Mouse (Mus musculus) embryonic facial prominence, embryonic 13.5 days (tissue): Measurements from ENCODE around the gene Car7. TPM values are rescaled to one million over a fixed set of nuclear protein-coding genes. Genes with fewer than 3 reads are reported as not detected.
A peak's percentile ranks its signal among the peaks of the same experiment; 100 is the strongest.

ENCODE experiments used
- ATAC-seq: fragments of 200-750 bp; cut with Nextera tagmentation; 2 replicates; pipeline ENCODE4 v1.8.0; 2017; ENCODE audit warnings: low read depth; ENCODE audit not compliant: insufficient number of reproducible peaks, insufficient read depth, low FRiP score, low TSS enrichment
- H3K27ac ChIP-seq: fragments of 300-500 bp; sonication (generic); 2 replicates; pipeline ENCODE4 v1.5.1; 2015; ENCODE audit warnings: moderate library complexity, mild to moderate bottlenecking, inconsistent platforms
- H3K27me3 ChIP-seq: fragments of 300-500 bp; sonication (generic); 2 replicates; pipeline ENCODE4 v1.6.1; 2015; ENCODE audit warnings: mild to moderate bottlenecking, inconsistent platforms
- H3K36me3 ChIP-seq: fragments of 300-500 bp; sonication (generic); 2 replicates; pipeline ENCODE4 v1.6.1; 2015; ENCODE audit warnings: mild to moderate bottlenecking, inconsistent platforms
- H3K4me1 ChIP-seq: fragments of 300-500 bp; sonication (generic); 2 replicates; pipeline ENCODE4 v1.6.1; 2015; ENCODE audit warnings: inconsistent platforms
- H3K4me2 ChIP-seq: fragments of 300-500 bp; sonication (generic); 2 replicates; pipeline ENCODE4 v1.6.1; 2015; ENCODE audit warnings: moderate library complexity, mild to moderate bottlenecking, inconsistent platforms
- H3K4me3 ChIP-seq: fragments of 300-500 bp; sonication (generic); 2 replicates; pipeline ENCODE4 v1.5.1; 2015; ENCODE audit warnings: mild to moderate bottlenecking, inconsistent platforms
- H3K9ac ChIP-seq: fragments of 300-500 bp; sonication (generic); 2 replicates; pipeline ENCODE4 v1.6.1; 2015; ENCODE audit warnings: mild to moderate bottlenecking, inconsistent platforms
- H3K9me3 ChIP-seq: fragments of 300-500 bp; sonication (generic); 2 replicates; pipeline ENCODE4 v1.6.1; 2016; ENCODE audit warnings: inconsistent platforms
- WGBS: fragments of 180-500 bp; shearing (Covaris S2); methylation state at CpG from one replicate; pipeline ENCODE4 v1.1.7; 2015; ENCODE audit warnings: mixed read lengths; 5-methylcytosine and 5-hydroxymethylcytosine counted together
- polyA plus RNA-seq: library from polyadenylated mRNA; unstranded; fragments of >200 nt; fragmentation: Nextera tagmentation; extraction: Ambion mirVana; gene quantifications from 2 replicates; pipeline ENCODE4 v1.2.1, GENCODE M21; 2015

Car7 gene
- polyA plus RNA-seq, 1 experiment from 2014 or later, result 1.8 TPM

DNA sequence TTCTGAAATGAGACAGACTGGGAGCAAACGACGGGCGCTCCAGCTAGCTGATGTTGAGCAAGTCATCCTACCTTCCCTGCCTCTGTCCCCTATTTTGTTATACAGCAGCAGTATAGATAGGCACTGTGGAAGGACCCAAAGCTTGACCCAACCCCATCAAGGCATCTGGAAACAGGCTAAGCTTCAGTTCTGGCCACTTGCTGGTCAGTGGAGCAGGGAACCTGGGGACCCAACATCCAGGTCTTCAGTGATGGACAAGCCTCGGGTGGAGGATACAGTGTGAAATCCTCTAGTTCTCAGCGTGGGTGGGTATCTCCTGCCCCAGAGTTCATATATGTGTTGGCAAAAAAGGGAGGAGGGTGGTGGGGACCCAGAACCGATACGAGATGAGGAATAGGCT is 5.7 kb downstream of the Car7 start:
- H3K4me1 ChIP-seq, result peaks cover 36% of the 10 kb centered on the region
- peaks cover 56% of the 10 kb centered on the region for H3K27me3 ChIP-seq
- WGBS, result 38% methylated on average over 7 of the region's 7 CpGs
- H3K27ac ChIP-seq, result no peak overlapping the region
- no peak overlapping the region for H3K9ac ChIP-seq
- peak overlapping the region; percentile 91 for H3K4me2 ChIP-seq
- no peak for ATAC-seq
- H3K9me3 ChIP-seq, result no peaks in the 10 kb centered on the region
- peak overlapping the region; percentile 50 for H3K4me3 ChIP-seq
- H3K36me3 ChIP-seq, result no peaks in the 10 kb centered on the region

DNA sequence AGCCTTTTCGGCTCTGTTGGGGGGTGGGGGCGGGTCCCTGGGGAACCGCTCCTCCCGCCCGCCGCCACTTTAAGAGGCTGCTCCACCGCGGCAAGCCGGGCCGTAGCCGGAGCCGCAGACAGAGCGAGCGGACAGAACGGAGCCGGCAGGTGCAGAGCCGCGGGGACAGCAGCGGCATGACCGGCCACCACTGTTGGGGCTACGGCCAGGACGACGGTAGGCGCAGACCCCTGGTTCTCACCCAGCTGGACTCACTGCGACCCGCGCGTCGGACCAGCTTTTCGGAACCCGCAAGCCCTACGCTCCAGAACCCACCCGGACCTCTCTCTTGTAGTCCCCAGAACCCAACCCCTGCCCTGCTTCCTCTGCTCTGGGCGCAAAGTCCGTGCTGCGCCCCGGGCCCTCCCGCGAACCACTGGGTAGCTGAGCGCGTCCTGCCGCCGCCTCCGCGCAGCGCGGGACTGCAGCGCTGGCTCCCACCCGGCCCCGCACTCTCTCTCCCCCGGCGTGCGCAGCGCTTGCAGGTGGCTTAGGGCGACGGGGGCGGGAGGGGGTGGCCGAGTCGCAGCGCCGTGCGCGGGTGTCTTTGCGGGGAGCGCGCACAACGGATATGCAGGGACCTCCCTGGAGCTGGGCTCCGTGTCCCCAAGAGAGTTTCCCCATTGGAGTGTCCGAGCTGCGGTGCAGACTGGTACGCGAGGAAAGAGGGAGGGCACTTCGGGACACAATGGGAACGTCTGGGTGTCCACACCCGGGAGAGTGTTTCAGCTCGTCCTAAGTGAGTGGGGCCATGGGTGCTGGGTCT is 6.4 kb downstream of the Car7 start:
- ATAC-seq, result no peak
- H3K4me2 ChIP-seq, result peak overlapping the region; percentile 91
- H3K9ac ChIP-seq, result peak overlapping the region; percentile 61
- under 1% methylated on average over 75 of the region's 76 CpGs for WGBS
- H3K4me1 ChIP-seq, result peaks cover 33% of the 10 kb centered on the region
- H3K9me3 ChIP-seq, result no peaks in the 10 kb centered on the region
- H3K36me3 ChIP-seq, result no peaks in the 10 kb centered on the region
- peaks cover 56% of the 10 kb centered on the region for H3K27me3 ChIP-seq
- H3K27ac ChIP-seq, result no peak overlapping the region
- H3K4me3 ChIP-seq, result peak overlapping the region; percentile 50

DNA sequence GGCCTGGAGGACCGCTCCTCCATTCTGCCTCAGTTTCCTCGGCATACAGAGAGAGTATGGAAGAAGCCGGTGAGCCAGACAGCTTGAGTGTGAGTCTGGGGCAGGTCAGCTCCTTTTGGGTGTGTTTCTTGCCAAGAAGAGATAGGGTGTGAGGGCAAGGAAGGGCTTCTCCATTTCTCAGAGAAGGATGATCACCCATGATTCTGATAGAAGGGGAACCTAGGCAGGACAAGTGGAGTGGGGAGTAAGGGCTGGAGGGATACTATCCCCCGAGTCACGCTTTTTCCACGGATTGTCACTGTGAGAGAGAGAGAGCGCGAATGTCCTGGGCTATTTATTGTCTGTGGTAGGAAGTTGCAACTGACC is 7.0 kb downstream of the Car7 start:
- H3K36me3 ChIP-seq, result no peaks in the 10 kb centered on the region
- no peaks in the 10 kb centered on the region for H3K9me3 ChIP-seq
- H3K4me1 ChIP-seq, result peaks cover 33% of the 10 kb centered on the region
- no peak for ATAC-seq
- H3K27ac ChIP-seq, result no peak overlapping the region
- H3K4me2 ChIP-seq, result peak overlapping the region; percentile 91
- peak overlapping the region; percentile 61 for H3K9ac ChIP-seq
- H3K27me3 ChIP-seq, result peaks cover 56% of the 10 kb centered on the region
- WGBS, result 16% methylated on average over 8 of the region's 8 CpGs
- H3K4me3 ChIP-seq, result peak overlapping the region; percentile 50

DNA sequence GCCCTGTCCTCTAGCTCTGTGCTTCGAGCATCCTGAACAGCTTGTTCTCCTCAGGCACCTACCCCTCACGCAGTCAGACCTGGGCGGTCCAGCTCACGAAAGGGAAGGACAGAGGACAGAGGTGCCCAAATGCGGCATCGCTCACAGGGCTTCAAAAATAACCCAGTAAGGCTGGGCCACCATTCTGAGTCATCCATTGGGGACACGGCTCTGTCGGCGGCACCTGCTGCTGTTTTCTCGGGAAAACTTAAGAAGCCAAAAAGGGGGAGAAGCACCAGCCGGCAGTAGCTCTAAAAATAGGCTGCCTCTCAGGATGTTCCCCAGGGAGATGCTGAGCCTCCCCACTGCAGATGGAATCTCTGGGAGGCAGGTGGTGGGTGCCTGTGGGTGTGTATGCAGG is 7.7 kb downstream of the Car7 start:
- 13% methylated on average over 11 of the region's 11 CpGs for WGBS
- no peak overlapping the region for H3K4me3 ChIP-seq

DNA sequence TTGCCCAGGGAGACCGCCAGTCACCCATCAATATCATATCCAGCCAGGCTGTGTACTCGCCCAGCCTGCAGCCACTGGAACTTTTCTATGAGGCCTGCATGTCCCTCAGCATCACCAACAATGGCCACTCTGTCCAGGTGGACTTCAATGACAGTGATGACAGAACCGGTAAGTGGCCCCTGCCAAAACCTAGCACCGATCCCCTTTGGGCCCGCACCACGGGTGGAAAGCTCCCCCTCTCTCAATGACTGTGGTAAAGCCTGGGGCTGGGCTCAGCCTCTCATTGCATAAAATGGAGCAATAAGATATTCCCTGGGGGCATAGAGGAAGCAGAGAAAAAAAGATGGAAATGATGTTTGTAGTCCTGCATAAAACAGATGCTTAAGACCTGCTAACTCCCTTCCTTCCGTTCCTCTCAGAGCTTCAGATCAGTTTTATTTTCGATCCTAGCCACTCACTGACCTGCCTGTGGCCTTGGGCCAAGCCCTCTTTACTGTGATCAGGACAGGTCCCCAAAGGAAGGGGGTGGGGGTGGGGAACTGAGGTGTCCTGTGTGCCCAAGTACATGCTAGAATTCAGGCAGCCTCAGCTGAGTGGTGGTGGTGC is 9.1 kb downstream of the Car7 start:
- no peak overlapping the region for H3K9ac ChIP-seq
- H3K4me3 ChIP-seq, result no peak overlapping the region
- WGBS, result 77% methylated on average over 8 of the region's 8 CpGs
- ATAC-seq, result no peak
- peaks cover 21% of the 10 kb centered on the region for H3K4me1 ChIP-seq
- H3K4me2 ChIP-seq, result no peak overlapping the region
- peaks cover 56% of the 10 kb centered on the region for H3K27me3 ChIP-seq
- H3K9me3 ChIP-seq, result no peaks in the 10 kb centered on the region
- no peaks in the 10 kb centered on the region for H3K36me3 ChIP-seq
- H3K27ac ChIP-seq, result no peak overlapping the region

More for the DNA sequence above, 7.7 kb downstream of the Car7 start:
- peaks cover 33% of the 10 kb centered on the region for H3K4me1 ChIP-seq
- no peaks in the 10 kb centered on the region for H3K9me3 ChIP-seq
- H3K27ac ChIP-seq, result no peak overlapping the region
- no peak overlapping the region for H3K9ac ChIP-seq
- H3K36me3 ChIP-seq, result no peaks in the 10 kb centered on the region
- H3K27me3 ChIP-seq, result peaks cover 56% of the 10 kb centered on the region
- no peak for ATAC-seq
- H3K4me2 ChIP-seq, result no peak overlapping the region

DNA sequence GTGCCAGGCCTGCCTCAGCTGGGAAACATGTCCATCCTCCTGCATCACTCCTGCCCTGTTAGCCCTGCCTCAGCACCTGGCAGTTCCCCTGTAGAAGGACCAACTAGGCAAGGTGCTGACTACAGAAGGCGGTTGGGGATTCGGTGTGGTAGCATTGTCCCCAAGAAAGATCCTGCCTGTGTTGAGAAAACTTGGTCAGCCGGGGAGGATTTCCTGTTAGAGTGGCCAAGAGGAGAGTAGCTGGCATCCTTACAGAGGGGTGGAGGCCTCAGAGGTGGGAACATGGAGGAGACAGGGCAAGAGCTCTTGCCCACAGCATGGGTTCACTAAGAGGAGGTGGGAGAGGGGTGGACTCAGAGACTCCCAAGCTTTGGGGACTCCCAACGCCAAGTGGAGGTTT is 20.7 kb downstream of the Car7 start:
- 83% methylated on average over 4 of the region's 4 CpGs for WGBS
- H3K4me1 ChIP-seq, result 0 out of 2 replicates have a peak, but pooled peaks cover 3% of the 10 kb centered on the region
- no peak overlapping the region for H3K9ac ChIP-seq
- H3K4me3 ChIP-seq, result no peak overlapping the region
- no peak for ATAC-seq
- H3K27ac ChIP-seq, result no peak overlapping the region
- no peaks in the 10 kb centered on the region for H3K36me3 ChIP-seq
- no peak overlapping the region for H3K4me2 ChIP-seq
- H3K9me3 ChIP-seq, result no peaks in the 10 kb centered on the region
- H3K27me3 ChIP-seq, result 0 out of 2 replicates have a peak, but pooled peaks cover 4% of the 10 kb centered on the region

DNA sequence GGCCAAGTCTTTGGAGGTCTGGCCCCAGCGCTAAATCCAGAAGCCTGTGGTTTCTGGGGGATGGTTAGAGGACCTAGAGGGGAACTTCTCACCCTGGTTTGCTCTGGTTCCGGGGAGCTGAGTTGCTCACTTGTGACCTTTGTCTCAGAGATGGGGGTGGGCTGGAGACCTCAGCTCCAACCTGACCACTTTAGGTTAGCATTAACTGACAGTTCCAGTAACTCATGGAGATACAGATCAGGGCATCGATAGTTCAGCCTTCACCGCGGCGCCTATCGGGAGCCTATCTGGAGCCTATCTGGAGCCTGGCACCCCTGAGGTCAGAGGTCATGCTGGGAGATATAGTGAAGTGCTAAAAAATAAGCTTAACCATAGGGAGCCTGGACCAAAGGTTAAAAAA is 22.7 kb downstream of the Car7 start:
- Histone ChIP-seq H3K9ac (no peak overlapping the region), H3K4me1 (no peaks in the 10 kb centered on the region), H3K27me3 (0 out of 2 replicates have a peak, but pooled peaks cover 4% of the 10 kb centered on the region), H3K36me3 (no peaks in the 10 kb centered on the region), H3K9me3 (no peaks in the 10 kb centered on the region), H3K4me3 (no peak overlapping the region), H3K4me2 (no peak overlapping the region), H3K27ac (no peak overlapping the region)
- 77% methylated on average over 7 of the region's 7 CpGs for WGBS
- no peak for ATAC-seq

DNA sequence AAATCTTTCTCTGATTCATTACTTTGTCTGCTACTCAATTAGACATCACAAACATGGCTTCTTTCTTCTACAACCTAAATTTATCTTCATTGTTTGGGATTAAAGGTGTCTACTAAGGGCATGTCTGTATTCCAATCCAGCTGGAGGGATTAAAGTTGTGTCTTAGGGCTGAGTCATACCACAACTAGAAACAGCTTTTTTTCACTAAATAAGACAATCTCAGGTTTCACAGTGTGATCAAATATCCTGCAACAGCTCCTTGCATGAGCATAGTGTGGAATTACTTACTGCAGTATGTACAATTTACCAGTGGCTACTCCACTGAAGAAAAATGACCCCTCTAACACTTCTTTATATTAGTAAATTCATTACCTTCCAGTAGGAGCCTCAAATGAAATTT is 26.2 kb downstream of the Car7 start:
- Histone ChIP-seq H3K36me3 (no peaks in the 10 kb centered on the region), H3K4me2 (no peak overlapping the region), H3K9me3 (no peaks in the 10 kb centered on the region), H3K4me3 (no peak overlapping the region), H3K27me3 (no peaks in the 10 kb centered on the region), H3K9ac (no peak overlapping the region), H3K27ac (no peak overlapping the region), H3K4me1 (0 out of 2 replicates have a peak, but pooled peaks cover 3% of the 10 kb centered on the region)
- ATAC-seq, result no peak

DNA sequence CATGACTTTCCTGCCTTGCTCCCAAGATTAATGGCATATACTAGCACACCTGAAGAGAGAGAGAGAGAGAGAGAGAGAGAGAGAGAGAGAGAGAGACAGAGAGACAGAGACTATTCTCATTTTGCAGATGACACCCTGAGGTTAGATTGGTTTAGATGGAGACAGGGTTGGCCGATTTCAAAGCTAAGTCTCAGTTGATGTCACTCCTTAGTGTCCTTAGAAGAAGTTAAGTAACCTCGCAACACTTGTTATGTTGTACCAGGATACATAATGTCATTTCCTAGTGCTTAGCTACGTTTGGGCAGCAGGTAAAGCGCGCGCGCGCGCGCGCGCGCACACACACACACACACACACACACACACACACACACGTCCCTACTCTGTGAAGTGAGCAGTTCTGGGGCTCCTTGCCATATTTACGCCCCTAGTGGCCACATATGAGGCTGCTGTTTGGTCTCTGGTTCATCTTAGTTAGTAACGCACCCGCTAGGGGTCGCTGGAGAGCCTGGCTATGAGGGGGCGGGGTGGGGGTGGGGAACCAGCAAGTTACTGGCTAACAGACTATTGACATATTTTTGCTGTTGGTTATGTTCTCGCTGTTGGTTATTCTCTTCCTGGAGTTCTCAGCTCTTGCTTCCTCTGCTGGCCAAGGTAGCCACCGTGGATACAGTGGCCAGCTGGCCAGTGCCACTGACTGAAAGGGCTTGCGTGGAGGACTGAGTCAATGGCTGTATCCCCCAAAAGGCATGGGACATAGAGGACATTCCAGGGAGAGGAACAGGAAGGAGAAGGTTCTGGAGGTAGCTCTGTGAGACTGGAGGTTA is 30.4 kb downstream of the Car7 start:
- H3K36me3 ChIP-seq, result no peaks in the 10 kb centered on the region
- 0 out of 2 replicates have a peak overlapping the region, but pooled peaks have one; percentile 9 for H3K4me3 ChIP-seq
- H3K9me3 ChIP-seq, result no peaks in the 10 kb centered on the region
- 20% methylated on average over 22 of the region's 22 CpGs for WGBS
- no peak overlapping the region for H3K9ac ChIP-seq
- 0 out of 2 replicates have a peak, but pooled peaks cover 3% of the 10 kb centered on the region for H3K4me1 ChIP-seq
- peak overlapping the region; percentile 33 for H3K4me2 ChIP-seq
- no peaks in the 10 kb centered on the region for H3K27me3 ChIP-seq
- 0 out of 2 replicates have a peak, but pooled peaks have one; percentile 62 for ATAC-seq
- H3K27ac ChIP-seq, result no peak overlapping the region

DNA sequence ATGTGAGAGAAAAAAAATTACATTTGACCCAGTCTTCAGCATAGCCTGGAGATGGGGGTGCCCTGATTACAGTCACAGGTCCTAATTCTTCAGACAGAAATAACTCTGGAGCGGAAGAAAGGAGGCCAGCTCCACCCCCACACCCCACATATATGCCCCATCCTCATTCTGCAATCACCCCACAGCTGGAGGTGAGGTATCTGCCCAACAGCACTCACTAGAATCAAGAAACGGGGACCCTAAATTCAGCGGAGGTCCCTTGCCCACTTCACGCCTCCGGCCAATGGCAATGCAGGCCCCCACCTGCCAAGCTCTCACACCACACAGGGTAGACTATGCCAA is 30.9 kb downstream of the Car7 start:
- Histone ChIP-seq H3K4me1 (0 out of 2 replicates have a peak, but pooled peaks cover 3% of the 10 kb centered on the region), H3K9ac (no peak overlapping the region), H3K36me3 (no peaks in the 10 kb centered on the region), H3K27ac (no peak overlapping the region), H3K4me2 (no peak overlapping the region), H3K27me3 (no peaks in the 10 kb centered on the region), H3K4me3 (no peak overlapping the region), H3K9me3 (no peaks in the 10 kb centered on the region)
- ATAC-seq, result no peak
- 93% methylated on average over 5 of the region's 5 CpGs for WGBS

DNA sequence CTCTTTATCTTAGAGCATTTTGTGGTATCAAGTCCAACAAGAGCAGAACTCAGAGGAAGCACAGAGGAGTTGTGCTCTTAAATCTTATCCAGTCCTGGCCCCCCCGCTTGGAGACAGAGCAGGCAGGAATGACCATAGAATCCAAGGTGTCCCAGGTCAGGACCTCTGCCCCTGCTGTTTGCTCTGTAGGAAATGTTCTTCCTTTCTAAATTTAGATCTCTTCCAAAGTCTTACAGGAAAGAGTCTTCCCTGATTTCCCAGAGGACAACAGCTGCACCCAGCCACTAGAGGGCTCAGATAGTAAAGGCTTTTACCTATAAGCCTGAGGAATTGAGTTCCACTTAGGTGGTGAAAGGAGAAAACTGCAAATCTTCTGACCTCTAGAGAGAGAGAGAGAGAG is 35.1 kb downstream of the Car7 start:
- WGBS, result 57% methylated on average over 1 of the region's 1 CpGs
- Histone ChIP-seq H3K27ac (no peak overlapping the region), H3K4me1 (0 out of 2 replicates have a peak, but pooled peaks cover 3% of the 10 kb centered on the region), H3K4me2 (no peak overlapping the region), H3K4me3 (no peak overlapping the region), H3K9ac (no peak overlapping the region), H3K27me3 (no peaks in the 10 kb centered on the region; the same call in 1 of the 2 replicates), H3K36me3 (no peaks in the 10 kb centered on the region), H3K9me3 (no peaks in the 10 kb centered on the region)
- no peak for ATAC-seq
